Mouse (Mus musculus) testis, adult 2 months (tissue): ENCODE measurements at regions not wholly inside any gene's neighbourhood (a gene's known extent, or its start where the extent isn't known, plus 50 kb on each side); places are given as distances from the start of the nearest gene placed in this dataset.

Source experiments
- H3K27ac ChIP-seq: fragments of 200-500 bp; 2 replicates; pipeline ENCODE4 v1.5.1; 2012; ENCODE audit warnings: low read depth, low read length; ENCODE audit not compliant: control insufficient read depth, insufficient read depth
- H3K27me3 ChIP-seq: fragments of 200-500 bp; 2 replicates; pipeline ENCODE4 v1.6.1; 2012; ENCODE audit warnings: mild to moderate bottlenecking, low read length, moderate library complexity; ENCODE audit not compliant: control insufficient read depth, insufficient read depth
- H3K36me3 ChIP-seq: fragments of 200-500 bp; 2 replicates; pipeline ENCODE4 v1.6.1; 2012; ENCODE audit warnings: mild to moderate bottlenecking, low read length; ENCODE audit not compliant: control insufficient read depth, insufficient read depth
- H3K4me1 ChIP-seq: fragments of 200-500 bp; 2 replicates; pipeline ENCODE4 v1.6.1; 2012; ENCODE audit warnings: low read length; ENCODE audit not compliant: control insufficient read depth, insufficient read depth
- H3K4me3 ChIP-seq: fragments of 200-500 bp; 2 replicates; pipeline ENCODE4 v1.5.1; 2012; ENCODE audit warnings: low read depth, mild to moderate bottlenecking, low read length, moderate library complexity, mixed read lengths; ENCODE audit not compliant: control insufficient read depth
- CTCF ChIP-seq: fragments of 200-500 bp; IDR thresholded peaks from 2 replicates; pipeline ENCODE4 v1.5.1; 2012; ENCODE audit warnings: low read depth, mild to moderate bottlenecking, inconsistent platforms, low read length, moderate library complexity; ENCODE audit not compliant: control insufficient read depth, insufficient read depth, insufficient replicate concordance
- POLR2A ChIP-seq: fragments of 200-500 bp; IDR thresholded peaks from 2 replicates; pipeline ENCODE4 v1.6.1; 2012; ENCODE audit warnings: low read depth, mild to moderate bottlenecking, inconsistent platforms, low read length, moderate library complexity; ENCODE audit not compliant: control insufficient read depth

DNA sequence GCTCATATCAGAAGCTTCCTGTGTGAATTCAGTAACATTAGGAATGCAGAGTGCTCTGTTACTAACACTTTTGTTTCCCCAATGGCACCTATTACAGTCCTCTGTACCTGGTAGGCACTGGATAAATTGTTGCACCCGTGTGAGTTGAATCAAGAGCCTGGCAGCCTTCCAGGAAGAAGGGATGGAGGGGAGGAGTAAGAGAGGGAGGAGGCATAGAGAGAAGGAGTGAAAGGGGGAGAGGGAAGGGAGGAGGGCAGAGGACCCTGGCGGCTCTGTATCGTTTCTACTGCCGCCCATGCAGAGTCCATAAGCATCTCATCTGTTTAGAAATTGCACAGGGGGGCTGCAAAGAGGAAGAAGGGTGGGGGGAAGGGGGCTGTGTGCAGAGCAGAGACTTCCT, 215.7 kb upstream of the Zmiz1 start:
- no peaks in the 10 kb centered on the region for H3K4me1 ChIP-seq
- H3K4me3 ChIP-seq, result no peak overlapping the region
- no peak for TF ChIP-seq POLR2A
- TF ChIP-seq CTCF, result no peak
- H3K27me3 ChIP-seq, result no peaks in the 10 kb centered on the region
- no peaks in the 10 kb centered on the region for H3K36me3 ChIP-seq
- H3K27ac ChIP-seq, result no peak overlapping the region

DNA sequence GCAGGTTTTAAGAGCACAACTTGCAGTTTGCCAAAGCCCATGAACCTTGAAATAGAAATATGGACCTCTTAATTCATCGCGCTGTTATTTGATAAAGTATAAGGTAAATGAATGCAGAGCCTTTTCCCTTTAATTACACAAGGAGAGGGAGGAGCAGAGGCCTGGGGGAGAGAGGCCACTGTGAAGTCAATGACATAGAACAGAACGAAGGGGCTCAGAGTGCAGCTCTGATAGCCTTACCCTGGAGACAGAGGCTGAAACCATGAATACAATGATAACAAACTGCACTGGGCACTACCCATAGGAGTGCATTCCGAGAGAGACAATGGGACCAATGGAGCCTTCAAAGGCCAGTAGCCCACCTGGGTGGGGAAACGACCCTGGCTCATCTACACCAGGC, 215.3 kb upstream of the Zmiz1 start:
- Histone ChIP-seq H3K27ac (no peak overlapping the region), H3K4me3 (no peak overlapping the region), H3K36me3 (no peaks in the 10 kb centered on the region), H3K4me1 (no peaks in the 10 kb centered on the region), H3K27me3 (no peaks in the 10 kb centered on the region)
- TF ChIP-seq POLR2A, result no peak
- no peak for TF ChIP-seq CTCF

DNA sequence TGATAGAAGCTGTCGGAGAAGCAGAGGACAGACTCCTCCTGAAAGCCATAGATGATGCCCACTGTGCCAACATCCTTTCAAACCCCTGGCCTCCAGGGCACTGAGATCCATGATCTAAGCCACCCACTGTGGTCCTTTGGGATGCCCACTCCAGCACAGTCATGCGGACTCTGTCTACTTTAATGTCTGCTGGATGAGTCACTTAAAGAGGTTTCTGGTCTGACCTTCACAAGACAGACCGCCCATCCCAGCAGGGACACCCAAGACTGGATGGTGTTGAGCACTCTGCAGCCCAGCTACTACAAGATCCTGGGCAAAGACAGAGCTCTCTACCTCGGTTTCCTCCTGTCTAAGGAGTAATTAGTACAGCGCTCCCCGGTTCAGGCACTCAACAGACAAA, 214.1 kb upstream of the Zmiz1 start:
- H3K27me3 ChIP-seq, result no peaks in the 10 kb centered on the region

DNA sequence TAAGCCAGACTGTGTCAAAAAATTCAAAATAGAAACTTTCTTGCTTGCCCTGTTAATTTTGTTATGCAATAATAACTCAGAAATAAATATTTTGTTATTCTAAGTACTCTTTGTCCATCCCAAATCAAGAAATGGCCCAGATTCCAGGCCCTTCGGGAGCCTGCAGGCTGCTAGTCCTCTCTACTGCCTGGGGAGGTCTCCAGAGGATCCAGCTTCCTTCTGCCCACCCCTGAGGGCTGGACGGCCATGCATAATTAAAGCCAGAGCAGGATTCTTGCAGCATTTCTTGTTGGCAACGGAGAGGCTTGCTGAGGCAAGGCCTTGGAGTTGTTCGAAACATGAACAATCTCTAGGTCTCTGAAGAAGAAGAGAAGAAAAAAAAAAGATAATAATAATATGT, 213.3 kb upstream of the Zmiz1 start:
- no peak for TF ChIP-seq CTCF
- no peak for TF ChIP-seq POLR2A
- Histone ChIP-seq H3K4me1 (no peaks in the 10 kb centered on the region), H3K4me3 (no peak overlapping the region), H3K27me3 (no peaks in the 10 kb centered on the region), H3K36me3 (no peaks in the 10 kb centered on the region), H3K27ac (no peak overlapping the region)

More for the DNA sequence above, 214.1 kb upstream of the Zmiz1 start:
- Histone ChIP-seq H3K4me3 (no peak overlapping the region), H3K36me3 (no peaks in the 10 kb centered on the region), H3K27ac (no peak overlapping the region), H3K4me1 (no peaks in the 10 kb centered on the region)
- TF ChIP-seq CTCF (no peak), POLR2A (no peak)

DNA sequence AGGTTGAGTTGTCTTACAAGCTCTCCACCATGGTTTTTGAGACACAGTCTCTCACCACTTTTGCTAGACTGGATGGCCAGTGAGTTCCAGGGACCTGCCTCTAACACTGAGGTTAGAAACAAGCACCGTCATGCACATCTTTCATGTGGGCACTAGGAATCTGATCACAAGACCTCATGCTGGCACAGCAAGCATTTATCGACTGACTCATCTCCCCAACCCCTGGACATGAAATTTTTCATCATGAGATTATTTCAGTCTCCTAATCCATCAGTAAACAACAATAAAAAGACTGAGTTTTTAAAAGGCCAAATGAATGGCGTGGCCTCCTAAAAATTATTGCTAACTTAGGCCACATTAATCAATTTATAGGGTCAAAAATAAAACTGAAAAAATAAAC, 210.0 kb upstream of the Zmiz1 start:
- no peak for TF ChIP-seq POLR2A
- TF ChIP-seq CTCF, result no peak
- Histone ChIP-seq H3K36me3 (no peaks in the 10 kb centered on the region), H3K4me1 (no peaks in the 10 kb centered on the region), H3K27me3 (no peaks in the 10 kb centered on the region), H3K27ac (no peak overlapping the region), H3K4me3 (no peak overlapping the region)

DNA sequence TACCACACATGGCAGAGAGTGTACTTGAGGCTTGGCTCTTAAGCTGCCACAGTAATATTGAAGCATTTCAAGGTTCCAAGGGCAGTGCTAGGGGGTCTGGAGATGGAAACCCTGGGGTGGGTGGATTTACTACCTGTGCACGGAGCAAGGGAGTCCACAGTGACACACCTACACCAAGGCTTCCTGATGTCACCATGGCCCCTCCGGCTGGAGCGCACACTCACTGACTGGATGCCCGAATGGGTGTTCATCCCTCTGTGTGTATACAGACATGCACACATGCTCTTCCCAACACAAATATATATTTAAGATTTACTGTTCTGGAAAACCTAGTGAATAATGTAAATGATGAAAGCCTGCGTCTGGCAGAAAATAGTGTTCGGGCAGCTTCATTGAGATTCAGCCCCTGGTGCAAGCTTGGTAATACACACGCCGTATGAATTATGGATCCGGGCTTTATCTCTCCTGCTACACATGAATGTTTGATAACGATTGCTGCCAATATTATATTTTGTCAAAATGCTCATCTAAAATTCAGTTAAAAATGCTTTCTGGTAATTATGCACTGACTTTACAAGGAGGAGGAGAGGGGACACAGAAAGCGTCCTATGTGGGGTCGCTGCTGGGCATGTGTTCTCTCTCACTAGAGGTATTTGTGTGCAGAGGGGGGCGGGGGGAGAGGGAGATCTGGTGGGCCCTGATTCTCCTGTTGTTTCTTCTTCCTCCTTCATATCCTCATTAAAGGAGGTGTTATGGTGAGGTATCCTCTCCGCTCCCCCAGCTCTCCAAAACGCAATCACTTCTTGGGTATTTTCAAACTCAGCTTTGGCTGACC, 205.8 kb upstream of the Zmiz1 start:
- TF ChIP-seq POLR2A (no peak), CTCF (no peak)
- H3K36me3 ChIP-seq, result no peaks in the 10 kb centered on the region

DNA sequence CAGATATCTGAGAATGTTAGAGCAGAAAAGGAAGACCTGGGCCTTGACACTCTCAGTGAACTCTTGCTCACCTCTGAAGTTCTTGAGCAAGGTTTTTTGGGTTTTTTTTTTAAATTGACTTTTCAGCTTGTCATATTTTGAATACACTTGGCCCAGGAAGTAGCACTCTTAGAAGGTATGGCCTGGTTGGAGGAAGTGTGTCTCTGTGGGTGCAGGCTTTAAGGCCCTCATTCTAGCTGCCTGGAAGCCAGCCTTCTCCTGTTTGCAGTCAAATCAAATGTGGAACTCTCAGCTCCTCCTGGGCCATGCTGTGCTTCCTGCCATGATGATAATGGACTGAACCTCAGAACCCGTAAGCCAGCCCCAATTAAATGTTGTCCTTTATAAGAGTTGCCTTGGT, 195.9 kb upstream of the Zmiz1 start:
- H3K4me3 ChIP-seq, result no peak overlapping the region
- no peaks in the 10 kb centered on the region for H3K36me3 ChIP-seq
- no peaks in the 10 kb centered on the region for H3K27me3 ChIP-seq
- H3K27ac ChIP-seq, result no peak overlapping the region
- TF ChIP-seq POLR2A, result no peak
- no peak for TF ChIP-seq CTCF
- no peaks in the 10 kb centered on the region for H3K4me1 ChIP-seq

More for the DNA sequence above, 205.8 kb upstream of the Zmiz1 start:
- H3K27me3 ChIP-seq, result no peaks in the 10 kb centered on the region
- no peaks in the 10 kb centered on the region for H3K4me1 ChIP-seq
- no peak overlapping the region for H3K4me3 ChIP-seq
- no peak overlapping the region for H3K27ac ChIP-seq

DNA sequence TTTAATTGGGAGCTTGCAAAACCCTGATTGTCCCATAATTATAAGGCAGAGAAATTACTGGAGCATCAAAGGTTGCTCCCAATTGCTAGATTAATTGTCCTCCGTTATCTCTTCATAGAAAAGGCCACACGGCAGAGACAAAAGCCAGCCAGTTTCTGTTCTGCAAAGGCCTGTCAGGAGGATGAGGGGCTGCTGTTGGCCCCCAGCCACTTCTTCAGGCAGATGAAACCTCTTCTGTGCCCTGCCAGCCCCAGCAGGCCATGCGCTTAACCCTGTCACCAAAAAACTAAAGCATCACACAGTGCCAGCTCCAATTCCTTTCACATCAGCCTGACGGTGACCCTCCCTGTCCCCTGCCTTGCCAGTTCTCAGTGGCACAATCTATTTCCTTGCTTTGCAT, 192.1 kb upstream of the Zmiz1 start:
- no peak overlapping the region for H3K4me3 ChIP-seq
- H3K36me3 ChIP-seq, result no peaks in the 10 kb centered on the region
- no peaks in the 10 kb centered on the region for H3K4me1 ChIP-seq
- no peak for TF ChIP-seq POLR2A
- no peak for TF ChIP-seq CTCF
- no peak overlapping the region for H3K27ac ChIP-seq
- H3K27me3 ChIP-seq, result no peaks in the 10 kb centered on the region
